Mouse (Mus musculus) R1 (cell line): ENCODE measurements at regions not wholly inside any gene's neighbourhood (a gene's known extent, or its start where the extent isn't known, plus 50 kb on each side); places are given as distances from the start of the nearest gene placed in this dataset.
"Not testable (repeated sequence)": the region's sequence is repeated elsewhere in the genome, so short reads cannot be mapped to it uniquely, and the experiment has no call there.

Experiments used
- DNase-seq: peaks from one replicate; pipeline ENCODE4 v3.0.0-alpha.2; 2018; ENCODE audit warnings: low read depth, low spot score

- not testable (repeated sequence) for DNase-seq
These were observed 131.7 kb downstream of the Nuak1 start for GRCm38 (mm10) chr10:84308746-84309145.

GRCm38 (mm10) chr10:84310653-84311052 lies 129.7 kb downstream of the Nuak1 start:
- no peak for DNase-seq

- peak; percentile 80 for DNase-seq
These were observed 127.7 kb downstream of the Nuak1 start for GRCm38 (mm10) chr10:84312656-84313055.

GRCm38 (mm10) chr10:84316857-84317256 lies 123.5 kb downstream of the Nuak1 start:
- DNase-seq: no peak

GRCm38 (mm10) chr10:84317960-84318359 lies 122.4 kb downstream of the Nuak1 start:
- peak; percentile 52 for DNase-seq
